Mouse (Mus musculus) myocyte (in vitro differentiated cells): Measurements from ENCODE around the gene Slc16a10. TPM values are rescaled to one million over a fixed set of nuclear protein-coding genes. Genes with fewer than 3 reads are reported as not detected.

Experiments
- H3K27me3 ChIP-seq: one replicate; pipeline ENCODE4 v1.6.1; 2011; ENCODE audit not compliant: control insufficient read depth, insufficient read depth, insufficient read length
- H3K36me3 ChIP-seq: one replicate; pipeline ENCODE4 v1.6.1; 2011; ENCODE audit not compliant: control insufficient read depth, insufficient read depth
- H3K4me2 ChIP-seq: one replicate; pipeline ENCODE4 v1.6.1; 2011; ENCODE audit warnings: low read depth, control low read depth
- H3K4me3 ChIP-seq: one replicate; pipeline ENCODE4 v1.5.1; 2011; ENCODE audit warnings: mild to moderate bottlenecking, control low read depth, moderate library complexity
- H3K79me2 ChIP-seq: one replicate; pipeline ENCODE4 v1.6.1; 2011; ENCODE audit not compliant: control insufficient read depth, insufficient read depth
- H3ac ChIP-seq: one replicate; pipeline ENCODE4 v1.6.1; 2011; ENCODE audit not compliant: control insufficient read depth, insufficient read length
- CEBPB ChIP-seq: IDR thresholded peaks from 2 replicates; pipeline ENCODE4 v1.6.1; 2011; ENCODE audit warnings: mild to moderate bottlenecking, moderate library complexity; ENCODE audit not compliant: poor library complexity, insufficient read depth, severe bottlenecking
- E2F4 ChIP-seq: IDR thresholded peaks from one replicate; pipeline ENCODE4 v1.6.1; 2011; ENCODE audit warnings: mild to moderate bottlenecking, control low read depth, moderate library complexity; ENCODE audit not compliant: insufficient read depth
- MAX ChIP-seq: IDR thresholded peaks from one replicate; pipeline ENCODE4 v1.6.1; 2011; ENCODE audit warnings: low read depth, mild to moderate bottlenecking, control low read depth
- MYOD1 ChIP-seq, 3 experiments: IDR thresholded peaks; one replicate each; pipeline ENCODE4 v1.6.1; 2011; ENCODE audit warnings: control low read depth in 2 of 3, low read depth in 2 of 3, mild to moderate bottlenecking in 2 of 3, moderate library complexity in 1 of 3; ENCODE audit not compliant: insufficient read length in 2 of 3, control insufficient read depth in 1 of 3
- MYOG ChIP-seq, 3 experiments: IDR thresholded peaks; one replicate each; pipeline ENCODE4 v1.6.1; 2011; ENCODE audit warnings: control low read depth in 2 of 3, low read depth in 2 of 3, mild to moderate bottlenecking in 2 of 3; ENCODE audit not compliant: insufficient read length in 2 of 3, control insufficient read depth in 1 of 3, insufficient read depth in 1 of 3
- POLR2A ChIP-seq: IDR thresholded peaks from one replicate; pipeline ENCODE4 v1.6.1; 2011; ENCODE audit warnings: low read depth, mild to moderate bottlenecking, control low read depth, moderate library complexity; ENCODE audit not compliant: insufficient read length
- POLR2AphosphoS2 ChIP-seq: IDR thresholded peaks from one replicate; pipeline ENCODE4 v1.6.1; 2011; ENCODE audit warnings: low read depth, control low read depth; ENCODE audit not compliant: insufficient read length
- REST ChIP-seq: IDR thresholded peaks from one replicate; pipeline ENCODE4 v1.6.1; 2011; ENCODE audit warnings: mild to moderate bottlenecking, control low read depth, moderate library complexity; ENCODE audit not compliant: insufficient read depth, insufficient read length
- SRF ChIP-seq: IDR thresholded peaks from one replicate; pipeline ENCODE4 v1.6.1; 2011; ENCODE audit warnings: low read depth; ENCODE audit not compliant: control insufficient read depth, insufficient read length
- TCF12 ChIP-seq: IDR thresholded peaks from one replicate; pipeline ENCODE4 v1.6.1; 2011; ENCODE audit warnings: mild to moderate bottlenecking, control low read depth; ENCODE audit not compliant: poor library complexity, insufficient read depth, severe bottlenecking
- TCF3 ChIP-seq: IDR thresholded peaks from one replicate; pipeline ENCODE4 v1.6.1; 2011; ENCODE audit warnings: low read depth, control low read depth; ENCODE audit not compliant: insufficient read length
- USF1 ChIP-seq: IDR thresholded peaks from one replicate; pipeline ENCODE4 v1.6.1; 2011; ENCODE audit warnings: low read depth, mild to moderate bottlenecking, control low read depth, moderate library complexity
- polyA plus RNA-seq: library from polyadenylated mRNA; unstranded; fragments of >200 nt; fragmentation: generic; extraction: Trizol; gene quantifications from one replicate; pipeline ENCODE4 v1.2.1, GENCODE M21; 2012; ENCODE audit warnings: missing spikeins

Gene Slc16a10
- polyA plus RNA-seq, 1 experiment: 3.5 TPM

GRCm38 (mm10) chr10:40028091-40028490 is 114.0 kb downstream of the Slc16a10 start:
- TF ChIP-seq POLR2AphosphoS2: no peak
- TF ChIP-seq REST: no peak
- TF ChIP-seq TCF12: no peak
- no peak for TF ChIP-seq CEBPB
- no peak for TF ChIP-seq POLR2A
- no peak for TF ChIP-seq SRF
- no peak for TF ChIP-seq E2F4
- no peak for TF ChIP-seq MAX
- TF ChIP-seq USF1: no peak
- no peak for TF ChIP-seq TCF3
- no peak for TF ChIP-seq MYOG (IDR thresholded peaks at IDR 0.05; ENCODE audit: control insufficient read depth in 1 of 3, insufficient read depth in 1 of 3, insufficient read length in 2 of 3, low read depth in 2 of 3)
- TF ChIP-seq MYOD1 (IDR thresholded peaks at IDR 0.05; ENCODE audit: control insufficient read depth in 1 of 3, insufficient read length in 2 of 3, low read depth in 2 of 3): no peak
- no peaks in the 10 kb centered on the region for H3K79me2 ChIP-seq

DNA sequence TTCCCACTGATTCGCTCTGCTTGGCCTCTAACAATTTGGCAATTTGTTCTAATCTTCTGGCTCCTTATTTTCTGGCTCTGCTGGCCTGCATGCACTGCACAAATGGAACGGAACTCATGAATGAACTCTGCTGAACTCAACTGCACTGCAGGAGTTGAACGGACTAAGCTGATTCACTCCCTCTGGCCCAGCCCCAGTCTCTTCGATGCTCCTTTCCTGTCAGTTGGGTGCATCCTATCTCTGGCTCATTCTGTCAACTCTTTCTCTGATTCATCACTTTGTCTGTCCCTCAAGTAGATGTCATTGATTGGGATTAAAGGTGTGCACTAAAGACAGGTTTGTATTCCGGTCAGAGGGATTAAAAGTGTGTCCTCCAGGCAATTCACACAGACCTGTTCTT is 115.5 kb downstream of the Slc16a10 start:
- no peaks in the 10 kb centered on the region for H3K79me2 ChIP-seq

More at GRCm38 (mm10) chr10:40028091-40028490, 114.0 kb downstream of the Slc16a10 start:
- no peak overlapping the region for H3ac ChIP-seq
- no peak overlapping the region for H3K4me2 ChIP-seq
- no peak overlapping the region for H3K4me3 ChIP-seq
- H3K27me3 ChIP-seq: no peaks in the 10 kb centered on the region
- H3K36me3 ChIP-seq: no peaks in the 10 kb centered on the region

DNA sequence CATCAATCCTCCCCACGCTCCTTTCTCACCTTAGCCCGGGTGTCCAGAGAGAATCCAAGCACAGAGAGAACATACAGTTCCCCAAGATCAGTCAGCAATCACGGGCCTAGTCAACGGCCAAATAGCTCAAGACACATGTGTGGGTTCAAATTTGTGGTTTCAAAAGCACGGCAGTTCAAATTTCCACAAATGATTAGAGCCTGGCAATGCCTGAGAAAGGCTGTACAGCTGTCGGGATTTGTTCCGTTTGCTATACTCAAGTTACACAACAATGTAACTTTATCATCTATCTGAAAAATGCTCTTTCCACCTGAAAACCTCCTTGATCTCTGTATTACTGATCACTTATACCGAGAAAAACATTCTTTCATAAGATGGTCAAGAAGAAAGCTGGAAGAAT is 116.5 kb downstream of the Slc16a10 start:
- Histone ChIP-seq H3K79me2 (no peaks in the 10 kb centered on the region), H3K27me3 (no peaks in the 10 kb centered on the region), H3K36me3 (no peaks in the 10 kb centered on the region), H3ac (no peak overlapping the region), H3K4me3 (peak overlapping the region; percentile 24), H3K4me2 (peak overlapping the region; percentile 75)
- TF ChIP-seq MYOD1 (IDR thresholded peaks at IDR 0.05; ENCODE audit: control insufficient read depth in 1 of 3, insufficient read length in 2 of 3, low read depth in 2 of 3) (peak in 1 of 3 experiments; percentile 50), MYOG (IDR thresholded peaks at IDR 0.05; ENCODE audit: control insufficient read depth in 1 of 3, insufficient read depth in 1 of 3, insufficient read length in 2 of 3, low read depth in 2 of 3) (peak in 2 of 3 experiments; percentile 16 to 55), E2F4 (no peak), POLR2A (no peak), TCF12 (peak; percentile 19), MAX (no peak), SRF (no peak), USF1 (no peak), TCF3 (no peak), REST (no peak), CEBPB (no peak), POLR2AphosphoS2 (no peak)

More for the DNA sequence above, 115.5 kb downstream of the Slc16a10 start:
- Histone ChIP-seq H3K36me3 (no peaks in the 10 kb centered on the region), H3K4me3 (no peak overlapping the region), H3K27me3 (no peaks in the 10 kb centered on the region), H3ac (no peak overlapping the region), H3K4me2 (no peak overlapping the region)
- TF ChIP-seq TCF3: no peak
- TF ChIP-seq POLR2A: no peak
- no peak for TF ChIP-seq POLR2AphosphoS2
- no peak for TF ChIP-seq CEBPB
- TF ChIP-seq REST: no peak
- no peak for TF ChIP-seq MAX
- TF ChIP-seq MYOD1 (IDR thresholded peaks at IDR 0.05; ENCODE audit: control insufficient read depth in 1 of 3, insufficient read length in 2 of 3, low read depth in 2 of 3): no peak
- no peak for TF ChIP-seq MYOG (IDR thresholded peaks at IDR 0.05; ENCODE audit: control insufficient read depth in 1 of 3, insufficient read depth in 1 of 3, insufficient read length in 2 of 3, low read depth in 2 of 3)
- no peak for TF ChIP-seq E2F4
- no peak for TF ChIP-seq USF1
- no peak for TF ChIP-seq TCF12
- TF ChIP-seq SRF: no peak

GRCm38 (mm10) chr10:40024554-40025428 is 117.3 kb downstream of the Slc16a10 start, which contains the start of gene Mfsd4b1:
Gene Mfsd4b1, minus strand, starts transcription at chr10:40025268.
- Histone ChIP-seq H3K4me2 (peak within 1 kb of the TSS; percentile 75), H3K4me3 (peak within 1 kb of the TSS; percentile 24), H3K79me2 (no peaks in the 10 kb centered on the region), H3ac (peak within 1 kb of the TSS; percentile 35), H3K27me3 (no peaks in the 10 kb centered on the region), H3K36me3 (no peaks in the 10 kb centered on the region)
- TF ChIP-seq MYOD1 (IDR thresholded peaks at IDR 0.05; ENCODE audit: control insufficient read depth in 1 of 3, insufficient read length in 2 of 3, low read depth in 2 of 3): peak in 1 of 3 experiments; percentile 23
- no peak for TF ChIP-seq SRF
- TF ChIP-seq MYOG (IDR thresholded peaks at IDR 0.05; ENCODE audit: control insufficient read depth in 1 of 3, insufficient read depth in 1 of 3, insufficient read length in 2 of 3, low read depth in 2 of 3): peak in 1 of 3 experiments; percentile 2
- TF ChIP-seq POLR2A: peak; percentile 22
